Mouse (Mus musculus): ENCODE measurements around the gene Nup210. TPM values are rescaled to one million over a fixed set of nuclear protein-coding genes. Genes with fewer than 3 reads are reported as not detected.
A peak's percentile ranks its signal among the peaks of the same experiment; 100 is the strongest.
"Not testable (repeated sequence)": the region's sequence is repeated elsewhere in the genome, so short reads cannot be mapped to it uniquely, and the experiment has no call there.

Nup210 gene
- total RNA-seq, 2 experiments from 2014 or later = 4.5 to 6.0 TPM

- DNase-seq = no peak
- intact Hi-C loops (cut with DNase I) = no loop called here
These were observed 7.6 kb downstream of the Nup210 start for GRCm38 (mm10) chr6:91108917-91109450.

DNA sequence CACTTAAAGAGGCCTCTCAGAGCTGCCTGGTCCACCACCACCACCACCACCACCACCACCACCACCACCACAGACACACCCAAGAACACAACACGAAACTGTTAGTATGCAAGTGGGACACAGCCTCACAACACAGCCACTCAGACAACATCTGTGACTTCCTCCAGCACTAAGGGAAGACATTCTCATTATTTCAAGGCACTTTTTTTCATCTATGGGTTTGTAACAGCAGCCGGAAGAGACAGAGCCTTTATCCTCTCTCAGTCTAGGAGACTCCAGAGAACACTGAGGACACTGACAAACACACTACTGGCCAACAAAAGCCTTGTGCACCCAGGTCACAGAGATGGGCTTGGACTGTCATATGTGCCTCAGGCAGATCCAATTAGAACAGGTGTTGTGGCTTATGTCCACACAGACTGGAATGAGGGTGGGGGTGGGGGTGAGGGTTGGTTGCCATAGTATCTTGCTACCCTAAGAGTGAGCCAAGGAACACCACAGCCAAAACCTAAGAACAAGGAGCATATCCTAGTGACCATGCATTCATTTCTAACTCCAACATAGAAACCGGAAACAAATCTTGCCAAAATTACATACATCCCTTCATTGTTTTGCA is 8.2 kb downstream of the Nup210 start:
- DNase-seq = no peak
- intact Hi-C loops (cut with DNase I) = no loop called here

GRCm38 (mm10) chr6:91105400-91106129 is 11.1 kb downstream of the Nup210 start:
- DNase-seq = no peak
- intact Hi-C loops (cut with DNase I) = no loop called here

GRCm38 (mm10) chr6:91104765-91105399 is 11.7 kb downstream of the Nup210 start:
- DNase-seq = no peak
- intact Hi-C loops (cut with DNase I) = no loop called here

- intact Hi-C loops (cut with DNase I); DNase-seq: not testable (repeated sequence)
These were observed 13.2 kb downstream of the Nup210 start for GRCm38 (mm10) chr6:91103421-91103820.

- intact Hi-C loops (cut with DNase I) = no loop called here
- no peak for DNase-seq
These were observed 16.0 kb downstream of the Nup210 start for GRCm38 (mm10) chr6:91100621-91101020.

DNA sequence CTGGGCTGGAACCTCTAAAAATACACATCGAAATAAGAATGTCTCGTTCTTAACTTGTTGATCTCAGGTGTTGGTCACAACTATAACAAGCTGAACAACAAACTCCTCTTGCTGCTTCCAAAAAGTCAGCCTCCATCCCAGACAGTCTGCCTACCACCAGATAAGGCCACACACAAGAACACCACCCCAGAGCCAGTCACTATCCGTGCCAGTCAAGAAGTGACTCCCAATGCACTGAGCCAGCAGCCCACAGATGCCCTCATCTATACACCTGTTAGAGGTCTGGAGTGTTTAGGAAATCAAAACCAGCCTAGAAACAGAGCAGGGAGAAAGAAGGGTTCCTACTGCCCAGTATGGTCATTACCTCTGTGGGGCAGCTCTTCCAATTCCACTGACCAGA is 18.8 kb downstream of the Nup210 start:
- DNase-seq = no peak
- intact Hi-C loops (cut with DNase I) = no loop called here

DNA sequence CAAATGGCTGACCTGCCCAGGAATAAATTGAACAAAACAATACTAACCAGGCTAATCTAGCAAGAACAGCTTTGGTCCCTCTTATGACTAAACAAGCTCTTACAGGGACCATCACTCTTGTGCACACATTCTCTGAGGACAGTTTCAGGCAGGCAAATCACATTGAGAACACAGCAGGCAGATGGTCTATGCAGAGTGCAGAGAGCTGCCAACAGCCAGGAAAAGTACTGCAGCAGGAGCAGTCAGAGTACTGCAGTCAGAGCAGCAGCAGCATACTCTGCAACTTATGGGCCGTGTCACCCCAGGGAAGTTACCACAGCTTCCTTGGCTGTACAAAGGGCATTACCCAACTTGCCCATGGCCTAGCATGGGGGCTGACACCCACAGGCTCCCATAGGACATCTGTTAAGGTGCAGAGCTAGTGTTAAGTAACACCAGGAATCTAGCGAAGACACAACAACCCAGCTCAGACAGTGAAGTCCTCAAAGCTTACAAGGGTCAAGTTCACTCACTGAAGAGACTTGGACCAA is 21.5 kb downstream of the Nup210 start:
- DNase-seq = no peak
- intact Hi-C loops (cut with DNase I) = no loop called here

DNA sequence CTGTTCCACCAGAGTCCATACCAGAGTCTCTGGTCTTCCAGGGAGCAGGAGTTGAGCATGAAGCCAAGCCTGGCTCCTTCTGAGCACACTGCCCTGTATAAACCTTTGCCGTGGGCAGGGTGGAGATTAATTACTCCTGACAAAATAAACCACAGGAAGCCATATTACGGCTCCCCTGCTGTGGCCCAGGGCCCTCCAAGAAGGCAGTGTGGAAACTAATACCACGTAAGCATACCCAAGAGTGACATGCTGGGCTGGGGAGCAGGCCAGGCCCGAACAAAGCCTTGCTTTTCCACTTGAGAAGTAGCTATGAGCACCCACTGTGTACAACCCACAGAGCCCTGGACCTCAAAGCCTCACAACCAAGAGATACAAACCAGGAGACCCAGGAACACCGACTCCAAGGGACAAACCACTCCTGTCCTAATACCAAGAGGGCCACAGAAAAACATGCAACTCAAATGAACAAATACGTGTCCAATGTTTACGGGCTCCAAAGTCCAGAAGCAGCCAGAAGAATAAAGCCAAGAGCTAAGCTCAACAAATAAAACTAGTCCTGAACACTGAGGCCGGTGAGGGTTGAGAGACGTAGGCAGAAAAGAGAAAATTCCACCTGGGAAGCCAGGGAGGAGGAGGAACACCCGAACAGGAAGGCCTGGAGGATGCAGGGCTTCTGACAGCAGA is 24.3 kb downstream of the Nup210 start:
- intact Hi-C loops (cut with DNase I) = no loop called here

GRCm38 (mm10) chr6:91085114-91085892 is 31.3 kb downstream of the Nup210 start:
- intact Hi-C loops (cut with DNase I) = no loop called here
- peak in 1 of 2 experiments; percentile 18 for DNase-seq

More for the DNA sequence above, 24.3 kb downstream of the Nup210 start:
- DNase-seq = no peak

DNA sequence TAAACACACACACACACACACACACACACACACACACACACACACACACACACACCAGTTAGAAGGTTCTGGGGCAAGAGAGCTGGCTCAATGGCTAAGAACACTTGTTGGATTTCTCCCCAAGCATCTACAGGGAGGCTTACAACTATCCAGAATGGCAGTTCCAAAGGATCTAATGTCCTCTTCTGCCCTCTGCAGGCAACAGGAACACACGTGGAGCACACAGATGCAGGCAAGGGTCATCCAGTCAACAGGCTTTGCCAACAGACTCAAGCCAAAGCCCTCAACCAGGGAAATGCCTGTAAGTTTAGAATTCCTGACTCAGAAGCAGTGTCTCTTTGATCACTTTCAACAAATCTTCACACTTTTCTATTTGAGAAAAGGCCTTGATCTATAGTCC is 36.6 kb downstream of the Nup210 start:
- DNase-seq = peak in 1 of 2 experiments; percentile 12

DNA sequence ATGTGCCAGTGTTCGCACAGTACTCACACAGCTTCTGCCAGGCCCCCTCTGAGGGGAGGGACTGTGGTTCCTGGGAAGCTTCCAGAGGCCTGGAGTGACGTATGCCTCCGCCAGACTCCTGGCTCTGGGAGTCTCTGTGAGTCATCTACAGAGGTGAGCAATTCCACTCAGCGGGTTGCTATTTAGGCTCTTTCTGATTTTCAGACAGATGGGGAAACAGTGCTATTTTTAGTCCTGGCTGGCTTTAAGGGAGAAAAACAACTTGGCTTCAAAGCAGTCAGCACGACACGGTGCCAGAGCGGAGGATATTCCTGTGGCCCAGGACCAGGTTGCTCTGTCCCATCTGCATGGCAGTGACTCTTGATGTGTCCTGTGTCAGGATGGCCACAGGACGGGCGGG is 40.4 kb downstream of the Nup210 start:
- intact Hi-C loops (cut with DNase I) = loop anchor here (5.0 kb wide), 1 partner anchor 259 kb away; no protein-coding TSS in a partner anchor
- peak; percentile 48 to 68 for DNase-seq

More for the DNA sequence above, 36.6 kb downstream of the Nup210 start:
- intact Hi-C loops (cut with DNase I) = no loop called here

GRCm38 (mm10) chr6:91068511-91068910 is 48.1 kb downstream of the Nup210 start:
- no peak for DNase-seq
- intact Hi-C loops (cut with DNase I) = no loop called here

DNA sequence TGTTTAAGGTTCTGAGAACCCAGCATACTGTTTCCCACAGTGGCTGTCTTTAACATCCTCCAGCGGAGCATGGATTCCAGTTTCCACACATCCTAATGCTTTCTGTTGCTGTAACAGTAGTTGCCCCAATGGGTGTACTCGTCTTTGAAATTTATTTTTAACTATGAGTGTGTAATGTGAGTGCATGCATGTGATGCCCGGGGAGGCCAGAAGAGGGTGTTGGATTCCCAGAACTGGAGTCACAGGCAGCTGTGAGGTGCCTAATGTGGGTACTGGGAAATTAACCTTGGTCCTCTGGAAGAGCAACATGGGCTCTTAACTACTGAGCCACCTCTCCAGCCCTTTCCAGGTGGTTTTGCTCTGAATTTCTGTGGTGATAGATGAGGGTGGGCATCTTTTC is 49.6 kb downstream of the Nup210 start:
- intact Hi-C loops (cut with DNase I) = no loop called here
- DNase-seq = no peak

DNA sequence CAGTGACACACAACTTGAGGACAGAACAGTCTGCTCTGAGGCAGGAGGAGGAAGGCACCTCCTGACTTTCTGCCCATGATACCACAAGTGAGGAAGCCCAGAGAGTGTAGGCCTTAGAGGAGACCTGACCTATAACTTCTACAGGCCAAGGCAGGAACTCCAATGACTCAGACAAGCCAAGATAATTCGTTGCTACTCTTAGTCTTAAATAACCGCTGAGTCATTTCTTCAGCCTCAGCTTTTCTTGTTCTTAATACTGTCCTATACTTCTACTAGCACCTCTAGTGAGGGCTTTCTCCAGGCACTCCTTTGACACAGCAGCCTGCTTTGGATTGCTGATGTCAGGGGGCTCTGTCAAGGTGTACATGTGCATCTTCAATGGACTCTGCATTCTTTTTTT is 55.3 kb downstream of the Nup210 start:
- intact Hi-C loops (cut with DNase I) = no loop called here
- DNase-seq = no peak

- intact Hi-C loops (cut with DNase I) = loop anchor here (2.0 to 10.0 kb wide), 2 partner anchors 81 to 245 kb away; no protein-coding TSS in a partner anchor
- DNase-seq = peak; percentile 51 to 70
These were observed 56.9 kb downstream of the Nup210 start for GRCm38 (mm10) chr6:91059711-91060110.

DNA sequence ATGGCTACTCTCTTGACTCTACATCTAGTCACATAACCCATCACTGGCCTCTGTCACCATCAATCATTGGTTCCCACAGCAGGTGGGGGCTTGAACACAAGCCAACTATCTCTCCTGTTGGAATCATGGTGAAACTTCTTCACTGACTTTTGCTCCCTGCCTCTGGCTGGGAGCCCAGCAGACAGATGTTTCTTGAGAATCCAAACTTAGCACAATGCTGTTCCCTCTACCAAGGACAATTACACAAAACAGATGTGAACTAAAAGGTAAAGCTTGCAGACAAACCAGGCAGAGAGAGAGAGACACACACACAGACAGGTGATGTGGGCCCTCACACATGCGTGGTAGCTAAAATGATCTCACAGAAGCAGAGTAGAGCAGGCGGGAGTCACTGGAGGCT is 58.6 kb downstream of the Nup210 start:
- DNase-seq = no peak
- intact Hi-C loops (cut with DNase I) = loop anchor here (2.0 to 10.0 kb wide), 2 partner anchors 83 to 243 kb away; no protein-coding TSS in a partner anchor

- no peak for DNase-seq
- intact Hi-C loops (cut with DNase I) = loop anchor here (10.0 kb wide), 1 partner anchor 242 kb away; no protein-coding TSS in a partner anchor
These were observed 60.3 kb downstream of the Nup210 start for GRCm38 (mm10) chr6:91056348-91056747.

GRCm38 (mm10) chr6:91052572-91052971 is 64.1 kb downstream of the Nup210 start:
- intact Hi-C loops (cut with DNase I) = loop anchor here (10.0 kb wide), 1 partner anchor 238 kb away; no protein-coding TSS in a partner anchor
- DNase-seq = no peak
